Mouse (Mus musculus) MEL (cell line): ENCODE data around the gene Msantd3.

Source experiments
- CTCF ChIP-seq, 3 experiments: IDR thresholded peaks in 2 of 3; conservative IDR thresholded peaks in 1 of 3; 2 replicates each; pipeline ENCODE4 v1.5.1; 2011 to 2012; ENCODE audit warnings: low read length in 3 of 3, low read depth in 2 of 3, mild to moderate bottlenecking in 2 of 3, improper control_type of control experiment in 1 of 3, inconsistent platforms in 1 of 3, mixed read lengths in 1 of 3, moderate library complexity in 1 of 3; ENCODE audit not compliant: control insufficient read depth in 1 of 3, insufficient read depth in 1 of 3, poor library complexity in 1 of 3, severe bottlenecking in 1 of 3
- MYB ChIP-seq: IDR thresholded peaks from 2 replicates; pipeline ENCODE4 v1.6.1; 2011; ENCODE audit warnings: mild to moderate bottlenecking, low read depth, low read length, improper control_type of control experiment
- NELFE ChIP-seq: IDR thresholded peaks from 2 replicates; pipeline ENCODE4 v1.6.1; 2011; ENCODE audit warnings: low read depth, low read length, improper control_type of control experiment
- ZNF384 ChIP-seq: IDR thresholded peaks from 2 replicates; pipeline ENCODE4 v1.6.1; 2012; ENCODE audit warnings: low read depth, mild to moderate bottlenecking, inconsistent platforms, low read length, improper control_type of control experiment

DNA sequence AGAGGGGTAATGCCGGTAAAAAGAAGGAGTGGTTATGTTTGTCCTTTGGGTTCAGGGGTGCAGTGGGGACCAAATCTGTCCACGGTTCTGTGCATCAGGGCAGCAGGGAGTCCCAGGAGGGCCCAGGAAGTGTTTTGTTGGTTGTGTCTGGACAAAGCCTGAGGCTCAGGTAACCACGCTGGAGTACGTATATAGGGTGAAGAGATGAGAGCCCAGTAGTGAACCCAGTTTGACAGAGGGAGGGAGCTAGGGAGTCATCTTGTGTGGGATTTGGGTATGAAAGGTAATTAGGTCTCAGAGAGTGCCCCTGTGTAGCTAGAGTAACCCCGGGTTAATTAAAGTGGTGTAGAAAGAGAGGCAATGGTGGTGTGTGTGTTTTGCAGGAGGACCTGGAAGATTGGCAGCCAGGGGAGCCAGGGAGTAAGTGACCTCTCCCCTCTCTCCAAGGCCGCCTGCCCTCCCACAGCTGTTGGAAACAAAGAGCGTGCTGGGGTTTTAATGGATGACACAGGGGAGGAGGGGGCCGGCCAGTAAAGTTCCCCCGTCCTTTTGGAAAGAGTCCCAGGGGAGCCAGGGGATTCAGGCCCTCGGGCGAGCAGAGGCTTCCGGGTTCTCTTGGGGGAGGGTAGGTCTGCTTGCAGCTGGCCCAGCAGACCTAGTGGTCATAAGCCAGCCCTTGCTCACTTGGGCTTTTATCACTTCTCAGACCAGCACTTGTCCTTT is 46.5 kb downstream of the Msantd3 start:
- no peak for TF ChIP-seq MYB
- TF ChIP-seq CTCF (IDR thresholded peaks at IDR 0.05 in 2 of 3, conservative IDR thresholded peaks at IDR 0.05 in 1 of 3; ENCODE audit: control insufficient read depth in 1 of 3, insufficient read depth in 1 of 3, low read depth in 2 of 3, low read length in 3 of 3, poor library complexity in 1 of 3, severe bottlenecking in 1 of 3), result no peak
- no peak for TF ChIP-seq NELFE
- no peak for TF ChIP-seq ZNF384
